Mouse (Mus musculus): ENCODE measurements around the gene Aaed1.

- TF ChIP-seq CTCF (IDR thresholded peaks at IDR 0.05) (no peak), EP300 (IDR thresholded peaks at IDR 0.05) (no peak)
Measured at GRCm38 (mm10) chr13:64344082-64344501, 31.6 kb upstream of the Aaed1 start.

Data from lung, postnatal 0 days (tissue).